Mouse (Mus musculus) E14TG2a.4 (cell line): ENCODE measurements around the gene Usp18.

ENCODE experiments used
- CTCF ChIP-seq: conservative IDR thresholded peaks from 2 replicates; pipeline ENCODE4 v1.5.1; 2014; ENCODE audit warnings: low read length
- NANOG ChIP-seq: IDR thresholded peaks from 2 replicates; pipeline ENCODE4 v1.6.1; 2014; ENCODE audit warnings: borderline replicate concordance, low read length, mixed read lengths
- POU5F1 ChIP-seq: IDR thresholded peaks from 2 replicates; pipeline ENCODE4 v1.6.1; 2014; ENCODE audit warnings: low read length, borderline replicate concordance

DNA sequence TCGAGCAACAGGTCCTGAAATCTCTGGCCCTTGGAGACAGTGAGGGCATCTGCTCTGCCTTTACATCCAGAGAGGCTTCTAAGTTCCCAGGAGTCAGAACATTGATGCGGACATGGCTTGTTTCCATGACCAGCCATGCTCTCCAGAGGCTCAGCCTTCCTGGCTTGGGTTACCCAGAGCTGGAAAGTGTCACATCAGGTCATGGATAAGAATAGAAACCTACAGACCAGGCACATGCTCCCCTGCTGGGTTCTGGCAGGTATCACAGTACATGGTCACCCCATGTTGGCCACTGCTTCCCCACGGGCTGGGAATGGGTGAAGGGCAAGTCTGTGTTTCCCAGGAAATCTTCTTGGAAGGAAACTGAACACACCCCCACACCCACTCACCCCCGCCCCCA, 26.3 kb upstream of the Usp18 start:
- TF ChIP-seq CTCF (no peak), POU5F1 (no peak), NANOG (no peak)
